Mouse (Mus musculus): ENCODE results near the gene Ghrh.
"Not testable (repeated sequence)": the region's sequence is repeated elsewhere in the genome, so short reads cannot be mapped to it uniquely, and the experiment has no call there.

Gene Ghrh

GRCm38 (mm10) chr2:157347361-157348159, at the start of gene Ghrh:
Gene Ghrh (minus strand): TSS chr2:157347506.
- in situ Hi-C loops (cut with MboI) = loop anchor here (10.0 kb wide), 1 partner anchor 117 kb away; no protein-coding TSS in a partner anchor

- in situ Hi-C loops (cut with MboI) = no loop called here
Measured at GRCm38 (mm10) chr2:157395960-157396359, 48.7 kb upstream of the Ghrh start.

- in situ Hi-C loops (cut with MboI) = no loop called here
Measured at GRCm38 (mm10) chr2:157395371-157395770, 48.1 kb upstream of the Ghrh start.

GRCm38 (mm10) chr2:157394868-157395267, 47.6 kb upstream of the Ghrh start:
- in situ Hi-C loops (cut with MboI) = no loop called here

GRCm38 (mm10) chr2:157393549-157393948, 46.2 kb upstream of the Ghrh start:
- in situ Hi-C loops (cut with MboI) = no loop called here

GRCm38 (mm10) chr2:157392331-157392730, 45.0 kb upstream of the Ghrh start:
- in situ Hi-C loops (cut with MboI) = no loop called here

GRCm38 (mm10) chr2:157389591-157389921, 42.2 kb upstream of the Ghrh start:
- in situ Hi-C loops (cut with MboI) = no loop called here

- in situ Hi-C loops (cut with MboI) = not testable (repeated sequence)
Measured at GRCm38 (mm10) chr2:157388901-157389590, 41.7 kb upstream of the Ghrh start.

GRCm38 (mm10) chr2:157384836-157385235, 37.5 kb upstream of the Ghrh start:
- in situ Hi-C loops (cut with MboI) = no loop called here

GRCm38 (mm10) chr2:157376995-157377394, 29.7 kb upstream of the Ghrh start:
- in situ Hi-C loops (cut with MboI) = no loop called here

GRCm38 (mm10) chr2:157375794-157376757, 28.8 kb upstream of the Ghrh start:
- in situ Hi-C loops (cut with MboI) = no loop called here

- in situ Hi-C loops (cut with MboI) = no loop called here
Measured at GRCm38 (mm10) chr2:157375051-157375450, 27.7 kb upstream of the Ghrh start.

- in situ Hi-C loops (cut with MboI) = no loop called here
Measured at GRCm38 (mm10) chr2:157373681-157374080, 26.4 kb upstream of the Ghrh start.

- in situ Hi-C loops (cut with MboI) = no loop called here
Measured at GRCm38 (mm10) chr2:157371696-157372095, 24.4 kb upstream of the Ghrh start.

- in situ Hi-C loops (cut with MboI) = no loop called here
Measured at GRCm38 (mm10) chr2:157367991-157368390, 20.7 kb upstream of the Ghrh start.

- in situ Hi-C loops (cut with MboI) = no loop called here
Measured at GRCm38 (mm10) chr2:157367184-157367893, 20.0 kb upstream of the Ghrh start, which contains the start of gene Manbal. Gene Manbal (plus strand): TSS chr2:157367594.

- in situ Hi-C loops (cut with MboI) = no loop called here
Measured at GRCm38 (mm10) chr2:157366762-157367161, 19.5 kb upstream of the Ghrh start.

- in situ Hi-C loops (cut with MboI) = no loop called here
Measured at GRCm38 (mm10) chr2:157363031-157363430, 15.7 kb upstream of the Ghrh start.

- in situ Hi-C loops (cut with MboI) = no loop called here
Measured at GRCm38 (mm10) chr2:157360028-157360427, 12.7 kb upstream of the Ghrh start.

GRCm38 (mm10) chr2:157354106-157354505, 6.8 kb upstream of the Ghrh start:
- in situ Hi-C loops (cut with MboI) = no loop called here

- in situ Hi-C loops (cut with MboI) = no loop called here
Measured at GRCm38 (mm10) chr2:157353183-157353582, 5.9 kb upstream of the Ghrh start.
